Mouse (Mus musculus): ENCODE results near the gene Ank2. TPM values are rescaled to one million over a fixed set of nuclear protein-coding genes. Genes with fewer than 3 reads are reported as not detected.

The Ank2 gene
- polyA plus RNA-seq, 1 experiment: not detected

DNA sequence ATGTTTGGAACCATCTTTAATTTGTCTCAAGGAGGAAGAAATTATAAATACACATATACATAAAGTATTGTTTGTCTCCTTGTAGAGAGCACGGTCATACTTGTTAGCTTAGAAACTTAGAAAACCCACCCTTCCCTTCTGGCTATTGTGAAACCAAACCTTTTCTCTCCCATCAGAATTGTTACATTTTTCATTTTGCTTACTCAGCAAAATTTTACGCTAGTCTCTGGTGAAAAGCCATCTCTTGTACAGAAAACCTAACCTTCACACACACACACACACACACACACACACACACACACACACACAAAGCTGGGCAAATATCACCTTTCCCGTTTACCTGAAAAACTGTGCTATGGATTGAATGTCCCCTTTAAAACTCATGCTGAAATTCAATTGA lies 217.8 kb downstream of the Ank2 start:
- TF ChIP-seq FLI1 (IDR thresholded peaks at IDR 0.05; ENCODE audit: low read length) (no peak), GATA1 (IDR thresholded peaks at IDR 0.05; ENCODE audit: borderline replicate concordance, low read length) (no peak)
- H3K4me1 ChIP-seq: no peaks in the 10 kb centered on the region

DNA sequence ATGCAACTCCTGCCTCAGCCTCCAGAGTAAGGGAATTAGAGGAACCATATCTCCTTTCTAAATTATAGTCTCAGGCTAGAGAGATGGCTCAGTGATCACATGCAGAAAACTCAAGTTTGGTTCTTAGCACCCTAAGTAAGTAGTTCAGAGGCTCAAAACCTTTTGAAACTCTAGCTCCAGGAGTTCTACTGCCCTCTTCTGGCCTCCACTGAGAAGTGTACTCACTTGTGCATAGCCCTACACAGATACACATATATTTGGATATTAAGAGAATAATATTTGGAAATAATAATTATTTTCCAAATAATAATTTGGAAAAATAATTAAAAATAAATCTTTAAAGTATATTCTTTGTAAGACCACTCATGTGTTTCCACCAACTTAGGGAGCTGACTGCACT lies 218.8 kb downstream of the Ank2 start:
- TF ChIP-seq FLI1 (IDR thresholded peaks at IDR 0.05; ENCODE audit: low read length): no peak
- TF ChIP-seq GATA1 (IDR thresholded peaks at IDR 0.05; ENCODE audit: borderline replicate concordance, low read length): no peak
- no peaks in the 10 kb centered on the region for H3K4me1 ChIP-seq
- no peak overlapping the region for H3K4me3 ChIP-seq (replicated peaks)

More for the DNA sequence above, 217.8 kb downstream of the Ank2 start:
- no peaks in the 10 kb centered on the region for H3K36me3 ChIP-seq (replicated peaks; ENCODE audit: low read length)
- H3K27me3 ChIP-seq (replicated peaks): no peaks in the 10 kb centered on the region
- peaks cover 26% of the 10 kb centered on the region for H3K9me3 ChIP-seq
- H3K4me3 ChIP-seq (replicated peaks): no peak overlapping the region

DNA sequence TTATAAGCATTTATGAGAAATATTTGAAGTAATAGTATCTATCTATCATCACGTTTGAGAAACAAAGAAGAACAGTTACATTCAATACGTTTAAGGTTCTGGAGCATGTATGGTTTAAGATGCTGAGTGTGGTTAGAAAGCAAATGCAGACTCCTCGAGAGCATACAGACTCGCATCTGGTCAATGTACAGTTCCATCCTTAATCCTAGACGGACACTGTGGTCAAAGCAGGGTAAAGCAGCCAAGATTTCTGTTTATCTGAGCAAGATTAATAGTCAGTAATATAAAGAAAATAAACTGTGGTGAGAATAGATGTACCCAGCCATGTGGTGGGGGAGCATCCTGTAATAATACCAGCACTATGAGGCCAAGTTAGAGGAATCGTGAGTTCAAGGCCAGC lies 223.2 kb downstream of the Ank2 start:
- Histone ChIP-seq H3K4me3 (replicated peaks) (no peak overlapping the region), H3K36me3 (replicated peaks; ENCODE audit: low read length) (no peaks in the 10 kb centered on the region), H3K27me3 (replicated peaks) (no peaks in the 10 kb centered on the region), H3K4me1 (no peaks in the 10 kb centered on the region), H3K9me3 (peaks cover 23% of the 10 kb centered on the region)
- TF ChIP-seq FLI1 (IDR thresholded peaks at IDR 0.05; ENCODE audit: low read length): no peak
- no peak for TF ChIP-seq GATA1 (IDR thresholded peaks at IDR 0.05; ENCODE audit: borderline replicate concordance, low read length)

More for the DNA sequence above, 218.8 kb downstream of the Ank2 start:
- no peaks in the 10 kb centered on the region for H3K36me3 ChIP-seq (replicated peaks; ENCODE audit: low read length)
- H3K9me3 ChIP-seq: peaks cover 29% of the 10 kb centered on the region
- H3K27me3 ChIP-seq (replicated peaks): no peaks in the 10 kb centered on the region

DNA sequence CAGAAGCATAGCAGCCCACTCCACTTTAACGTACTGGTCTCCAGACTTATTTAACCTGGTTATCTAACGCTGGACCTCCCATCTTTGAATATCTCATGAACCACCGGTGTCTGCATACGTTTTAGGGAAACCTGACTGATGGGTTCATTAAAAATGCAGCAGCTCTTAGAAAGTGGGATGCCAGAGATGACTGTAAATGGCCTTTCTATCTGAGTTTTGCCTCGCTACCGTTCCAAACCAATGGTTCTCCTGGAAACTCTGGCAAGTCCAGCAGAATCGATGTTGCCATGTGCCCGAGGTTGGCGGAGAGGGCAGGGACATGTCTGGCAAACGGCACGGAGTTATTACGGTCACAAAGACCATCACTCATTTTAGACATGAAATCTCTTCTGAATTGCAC lies 226.3 kb downstream of the Ank2 start:
- no peak overlapping the region for H3K4me3 ChIP-seq (replicated peaks)
- H3K4me1 ChIP-seq: no peaks in the 10 kb centered on the region
- no peaks in the 10 kb centered on the region for H3K27me3 ChIP-seq (replicated peaks)
- no peaks in the 10 kb centered on the region for H3K36me3 ChIP-seq (replicated peaks; ENCODE audit: low read length)
- peaks cover 21% of the 10 kb centered on the region for H3K9me3 ChIP-seq
- TF ChIP-seq GATA1 (IDR thresholded peaks at IDR 0.05; ENCODE audit: borderline replicate concordance, low read length) (no peak), FLI1 (IDR thresholded peaks at IDR 0.05; ENCODE audit: low read length) (no peak)

DNA sequence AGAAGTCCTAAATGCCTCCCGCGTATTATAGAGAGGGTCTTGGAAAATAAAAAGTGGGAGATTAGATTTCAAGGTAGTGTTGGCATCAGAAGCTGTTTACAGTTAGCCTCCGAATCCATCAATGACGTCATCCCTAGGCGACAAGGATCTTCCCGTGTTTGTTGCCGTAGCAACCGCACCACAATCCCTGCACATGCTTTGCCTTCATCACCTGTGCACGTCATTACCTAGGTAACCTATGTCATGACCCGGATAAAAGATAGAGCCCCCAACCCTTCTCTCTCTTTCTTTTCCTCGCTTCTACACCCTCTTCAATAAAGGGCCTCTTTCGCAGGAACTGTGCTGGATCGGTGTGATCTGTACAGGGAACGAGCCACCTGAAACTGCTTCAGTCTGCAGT lies 229.5 kb downstream of the Ank2 start:
- no peaks in the 10 kb centered on the region for H3K4me1 ChIP-seq
- H3K36me3 ChIP-seq (replicated peaks; ENCODE audit: low read length): no peaks in the 10 kb centered on the region
- peaks cover 9% of the 10 kb centered on the region for H3K9me3 ChIP-seq
- H3K27me3 ChIP-seq (replicated peaks): no peaks in the 10 kb centered on the region
- TF ChIP-seq GATA1 (IDR thresholded peaks at IDR 0.05; ENCODE audit: borderline replicate concordance, low read length) (no peak), FLI1 (IDR thresholded peaks at IDR 0.05; ENCODE audit: low read length) (no peak)
- H3K4me3 ChIP-seq (replicated peaks): no peak overlapping the region

DNA sequence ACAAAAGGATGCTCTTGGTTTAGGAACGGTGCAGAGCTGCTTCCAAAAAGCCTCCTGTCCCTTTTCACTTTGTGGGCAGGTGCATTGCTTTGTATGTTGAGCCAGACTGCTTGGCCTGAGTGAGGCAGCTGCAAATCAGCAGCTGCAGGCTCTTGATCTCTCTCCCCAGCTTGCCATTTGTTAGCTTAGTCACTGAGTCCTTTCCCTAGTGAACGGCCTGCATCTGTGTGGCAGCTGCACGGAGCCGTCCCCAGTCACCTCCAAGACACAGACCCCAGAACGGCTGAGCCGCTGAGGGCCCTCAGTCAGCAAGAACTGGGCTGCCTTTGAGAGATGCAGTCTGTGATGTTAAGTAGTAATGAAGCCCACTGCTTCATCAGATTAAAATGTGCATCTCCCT lies 231.3 kb downstream of the Ank2 start:
- Histone ChIP-seq H3K27me3 (replicated peaks) (no peaks in the 10 kb centered on the region), H3K36me3 (replicated peaks; ENCODE audit: low read length) (no peaks in the 10 kb centered on the region), H3K4me3 (replicated peaks) (no peak overlapping the region), H3K4me1 (no peaks in the 10 kb centered on the region), H3K9me3 (peaks cover 10% of the 10 kb centered on the region; the same call in 1 of the 2 replicates)
- TF ChIP-seq GATA1 (IDR thresholded peaks at IDR 0.05; ENCODE audit: borderline replicate concordance, low read length) (no peak), FLI1 (IDR thresholded peaks at IDR 0.05; ENCODE audit: low read length) (no peak)

DNA sequence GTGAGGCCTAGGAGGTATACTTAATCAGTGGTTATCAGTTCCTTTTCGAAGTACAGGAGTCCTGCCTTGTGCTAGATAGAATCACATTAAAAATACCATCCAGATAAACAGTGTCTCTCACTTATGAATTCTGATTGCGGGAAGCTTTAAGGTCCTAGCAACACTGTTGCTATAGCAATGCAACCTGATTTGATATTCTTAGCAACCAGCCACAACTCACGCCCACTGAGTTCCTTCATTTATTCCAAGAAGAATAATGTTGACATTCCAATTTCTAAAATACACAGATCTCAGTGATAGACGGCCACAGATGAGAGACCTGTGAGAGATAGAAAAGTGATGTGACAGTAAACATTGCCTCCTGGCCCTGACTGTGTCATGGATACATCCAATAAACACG lies 233.4 kb downstream of the Ank2 start:
- H3K36me3 ChIP-seq (replicated peaks; ENCODE audit: low read length): no peaks in the 10 kb centered on the region
- no peaks in the 10 kb centered on the region for H3K4me1 ChIP-seq
- no peak overlapping the region for H3K4me3 ChIP-seq (replicated peaks)
- H3K9me3 ChIP-seq: peaks cover 12% of the 10 kb centered on the region; the same call in 1 of the 2 replicates
- no peaks in the 10 kb centered on the region for H3K27me3 ChIP-seq (replicated peaks)
- TF ChIP-seq FLI1 (IDR thresholded peaks at IDR 0.05; ENCODE audit: low read length) (no peak), GATA1 (IDR thresholded peaks at IDR 0.05; ENCODE audit: borderline replicate concordance, low read length) (no peak)

DNA sequence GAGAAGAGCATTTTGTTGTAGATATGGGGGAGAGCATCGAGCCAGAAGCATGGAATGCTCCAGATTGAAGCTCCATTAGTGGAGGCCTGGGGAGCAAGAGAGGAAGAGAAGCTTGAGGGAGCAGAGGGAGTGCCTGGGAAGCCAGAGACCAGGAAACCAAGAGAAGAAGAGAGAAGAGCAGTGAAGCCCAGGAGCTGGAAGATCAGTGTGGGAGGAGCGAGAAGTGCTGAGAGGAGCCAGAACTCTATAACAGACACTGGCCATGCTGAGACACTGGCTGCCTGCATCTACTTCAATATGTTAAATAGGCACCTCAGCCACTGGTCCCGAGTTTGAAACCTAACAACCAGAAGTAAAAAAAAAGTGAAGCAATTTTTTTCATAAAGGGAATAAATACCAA lies 234.0 kb downstream of the Ank2 start:
- Histone ChIP-seq H3K9me3 (peaks cover 17% of the 10 kb centered on the region; the same call in 1 of the 2 replicates), H3K27me3 (replicated peaks) (no peaks in the 10 kb centered on the region), H3K4me3 (replicated peaks) (no peak overlapping the region), H3K36me3 (replicated peaks; ENCODE audit: low read length) (no peaks in the 10 kb centered on the region), H3K4me1 (no peaks in the 10 kb centered on the region)
- TF ChIP-seq FLI1 (IDR thresholded peaks at IDR 0.05; ENCODE audit: low read length) (no peak), GATA1 (IDR thresholded peaks at IDR 0.05; ENCODE audit: borderline replicate concordance, low read length) (no peak)

DNA sequence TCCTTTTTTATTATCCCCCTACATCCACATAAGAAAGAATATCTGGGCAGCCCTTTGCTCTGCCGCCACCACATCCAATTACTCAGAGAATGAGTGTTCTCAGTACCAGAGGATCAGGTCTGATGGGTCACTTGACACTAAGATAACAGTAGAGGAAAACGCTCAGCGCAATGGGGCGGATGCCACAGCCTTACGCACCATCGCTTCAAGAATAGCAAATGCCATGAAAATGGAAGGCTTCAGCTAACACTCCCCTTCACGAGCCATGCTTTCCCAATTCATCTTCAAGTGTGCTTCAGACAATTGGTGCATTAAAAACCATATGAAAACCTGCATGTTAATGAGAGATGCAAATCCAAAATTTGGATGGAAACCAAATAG lies 238.4 kb downstream of the Ank2 start:
- TF ChIP-seq GATA1 (IDR thresholded peaks at IDR 0.05; ENCODE audit: borderline replicate concordance, low read length) (no peak), FLI1 (IDR thresholded peaks at IDR 0.05; ENCODE audit: low read length) (no peak)
- Histone ChIP-seq H3K36me3 (replicated peaks; ENCODE audit: low read length) (no peaks in the 10 kb centered on the region), H3K9me3 (peaks cover 24% of the 10 kb centered on the region; the same call in 1 of the 2 replicates), H3K4me3 (replicated peaks) (no peak overlapping the region), H3K4me1 (no peaks in the 10 kb centered on the region), H3K27me3 (replicated peaks) (no peaks in the 10 kb centered on the region)

DNA sequence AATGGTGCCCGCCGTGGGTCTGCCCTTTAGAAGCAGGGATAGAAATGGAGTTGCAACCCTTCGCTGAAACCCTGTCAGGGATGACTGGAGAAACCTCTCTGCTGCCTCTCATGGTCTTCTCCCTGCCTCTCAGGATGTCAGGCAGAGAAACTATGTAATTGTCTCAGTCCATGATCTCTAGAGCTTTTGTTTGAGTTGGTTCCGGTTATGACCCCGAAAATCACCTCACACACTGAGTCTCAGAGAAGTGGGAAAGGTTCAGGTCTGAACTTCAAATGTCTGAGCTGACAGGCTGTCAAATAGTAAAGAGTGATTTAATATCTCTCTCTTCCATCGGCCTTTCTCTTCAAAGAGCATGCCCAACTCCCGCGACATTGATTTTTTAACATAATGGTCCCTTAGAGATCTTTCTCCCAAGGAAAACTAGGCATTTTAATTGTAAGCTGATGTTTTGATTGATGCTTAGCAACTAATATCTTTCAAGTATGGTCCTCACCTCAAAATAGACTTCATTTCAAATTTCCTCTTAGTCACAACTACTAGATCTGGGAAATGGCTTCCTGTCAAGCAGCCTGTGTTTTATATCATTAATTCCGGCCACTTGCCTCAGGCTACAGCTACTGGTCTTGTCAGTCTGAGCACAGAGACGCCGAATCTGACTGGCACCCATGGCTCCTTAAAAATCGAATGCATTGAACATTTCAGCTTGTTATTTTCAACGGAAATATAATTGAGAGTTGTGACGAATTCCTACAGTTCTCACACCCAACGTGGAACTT lies 239.0 kb downstream of the Ank2 start:
- Histone ChIP-seq H3K36me3 (replicated peaks; ENCODE audit: low read length) (no peaks in the 10 kb centered on the region), H3K27me3 (replicated peaks) (no peaks in the 10 kb centered on the region), H3K4me1 (no peaks in the 10 kb centered on the region), H3K4me3 (replicated peaks) (no peak overlapping the region), H3K9me3 (peaks cover 24% of the 10 kb centered on the region; the same call in 1 of the 2 replicates)
- TF ChIP-seq GATA1 (IDR thresholded peaks at IDR 0.05; ENCODE audit: borderline replicate concordance, low read length) (no peak), FLI1 (IDR thresholded peaks at IDR 0.05; ENCODE audit: low read length) (no peak)
